Comparison of ENCODE assay signal across 16 mouse cellular contexts in genomic region chr15:100646161-100646560, GRCm38 (mm10).
A peak's percentile ranks its signal among the peaks of the same experiment; 100 is the strongest.
DNase-seq lines count a peak whose midpoint lies in the region; ATAC-seq lines count a peak whose summit lies in the region.
"Had no signal": no experiment of that assay in that cellular context is flagged by ENCODE, and none has a peak within 500 bp of the region (broad histone marks: within the 10 kb centered on the region; RNA-seq: fewer than 3 reads in every experiment).

No protein-coding gene starts in this region.

- 0 out of 2 replicates have a peak, but pooled peaks have one; percentile 56 for ATAC-seq in cerebellum, adult (ENCODE audit: insufficient number of reproducible peaks, low FRiP score, low TSS enrichment)
- ATAC-seq: CD4-positive, CD25-positive, alpha-beta regulatory T cell, adult 4 months; forebrain, embryonic 15.5 days; intestine, embryonic 16.5 days had no signal

- no peak for DNase-seq in cerebellum, postnatal 4 days (ENCODE audit: low spot score in 2 of 2)
- peak; percentile 82 for DNase-seq in cerebellum, adult 9-10 months
- peak; percentile 74 to 75 for DNase-seq in cerebellum, postnatal 25 days
- DNase-seq in ovary, adult 18-20 months (ENCODE audit: low spot score): no peak
- no peak for DNase-seq in right cerebral cortex, postnatal 25 days
- DNase-seq in urinary bladder, postnatal 14 days (ENCODE audit: low spot score): no peak
- DNase-seq: adrenal gland, adult 8-10 months; adrenal gland, postnatal 36 days; B cell, adult 2 months; gastrocnemius, adult 2 months; gastrocnemius, postnatal 25 days; kidney, adult 2 months had no signal

Comparison
In these comparisons a context has a peak if more than half of its experiments do, and no peak if none do; other contexts are left out.
1. DNase-seq: peak in cerebellum, adult 9-10 months (single experiment) and cerebellum, postnatal 25 days (2 of 2); none in cerebellum, postnatal 4 days (0 of 2), ovary, adult 18-20 months (single experiment), right cerebral cortex, postnatal 25 days (single experiment) and urinary bladder, postnatal 14 days (single experiment).